Mouse (Mus musculus): ENCODE measurements at regions not wholly inside any gene's neighbourhood (a gene's known extent, or its start where the extent isn't known, plus 50 kb on each side); places are given as distances from the start of the nearest gene placed in this dataset.

DNA sequence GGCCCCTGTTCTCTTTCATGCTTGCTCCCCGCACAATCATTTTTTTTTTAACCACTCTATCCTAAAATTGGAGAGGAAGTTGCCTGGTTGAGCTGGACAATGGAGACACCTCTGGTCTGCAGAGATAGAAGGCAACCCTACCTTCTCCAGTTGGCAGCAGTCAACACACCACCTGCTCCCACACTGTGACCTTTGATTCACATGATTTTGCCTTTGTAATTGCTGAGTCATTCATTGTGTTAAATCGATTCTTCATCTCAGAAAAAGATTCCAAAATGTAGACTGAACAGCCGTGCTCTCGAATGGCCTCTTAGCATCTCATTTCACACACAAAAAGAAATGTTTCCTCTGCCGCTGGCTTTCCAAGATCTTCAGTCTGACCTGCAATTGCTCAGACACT, 616.2 kb downstream of the Pdcd6ip start:
- DNase-seq (ENCODE audit: low spot score) = no peak

- no peak for DNase-seq (ENCODE audit: low spot score)
Measured at GRCm38 (mm10) chr9:113087786-113088185, 620.3 kb downstream of the Pdcd6ip start.

- DNase-seq (ENCODE audit: low spot score) = no peak
Measured at GRCm38 (mm10) chr9:113085281-113085810, 622.7 kb downstream of the Pdcd6ip start.

GRCm38 (mm10) chr9:113074866-113075265, 633.2 kb downstream of the Pdcd6ip start:
- DNase-seq (ENCODE audit: low spot score) = no peak

DNA sequence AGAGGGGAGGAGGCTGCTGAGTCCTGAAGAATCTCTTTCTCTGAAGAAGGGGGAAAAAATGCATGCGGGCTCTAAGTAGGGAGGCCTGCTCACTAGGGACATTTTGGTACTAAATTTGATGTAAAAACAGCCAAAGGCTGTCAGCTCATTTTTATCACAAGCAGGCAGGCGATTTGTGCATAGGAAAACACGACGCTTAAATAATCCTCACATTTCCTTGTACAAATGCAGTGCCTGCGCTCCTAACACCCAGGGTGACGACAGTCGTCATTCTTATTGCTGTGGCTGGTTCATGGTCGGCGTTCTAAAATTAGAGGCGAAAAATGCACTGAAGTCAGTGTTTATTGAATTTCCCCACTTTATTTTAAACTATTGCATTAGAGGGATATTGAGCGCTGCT, 650.6 kb downstream of the Pdcd6ip start:
- DNase-seq (ENCODE audit: low spot score) = no peak

GRCm38 (mm10) chr9:113044556-113045178, 663.4 kb downstream of the Pdcd6ip start:
- no peak for DNase-seq (ENCODE audit: low spot score)

GRCm38 (mm10) chr9:113040885-113041284, 667.2 kb downstream of the Pdcd6ip start:
- DNase-seq (ENCODE audit: low spot score) = no peak

DNA sequence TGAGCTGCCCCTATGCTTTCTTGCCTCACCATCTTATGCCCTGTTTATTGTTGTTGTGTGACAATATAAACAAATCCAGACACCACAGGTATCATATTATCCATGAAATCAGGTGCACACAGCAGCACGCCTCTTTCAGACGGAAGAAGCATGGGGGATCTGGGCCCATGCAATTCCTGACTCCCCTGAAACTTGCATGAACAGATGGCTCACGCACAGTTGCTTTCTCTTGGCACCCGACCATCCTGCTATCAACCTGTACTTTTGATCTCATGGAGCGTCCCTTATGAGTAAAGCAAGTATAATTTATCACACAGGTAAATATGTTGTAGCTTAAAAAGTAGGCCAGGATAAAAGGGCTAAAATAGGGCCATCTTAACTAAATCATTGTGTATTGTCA, 674.1 kb downstream of the Pdcd6ip start:
- DNase-seq (ENCODE audit: low spot score) = no peak

DNA sequence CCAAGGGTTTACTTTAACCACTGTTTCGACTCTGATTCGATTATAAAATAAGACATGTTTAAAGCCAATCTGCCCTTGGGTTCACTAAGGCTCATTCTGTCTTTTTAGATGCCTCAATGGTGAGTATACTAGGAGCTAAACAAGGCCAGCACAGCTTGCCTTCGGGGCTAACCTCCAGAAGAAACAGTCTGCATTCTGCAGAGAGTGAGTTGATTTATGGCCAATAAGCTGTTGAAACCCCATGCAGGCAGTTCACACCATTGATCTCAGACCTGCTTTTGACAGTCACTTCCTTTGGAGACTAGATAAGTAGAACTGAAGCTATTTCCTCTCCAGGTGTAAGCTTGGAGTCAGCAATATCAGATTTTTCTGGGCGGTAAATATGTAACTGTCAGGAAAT, 679.0 kb downstream of the Pdcd6ip start:
- no peak for DNase-seq (ENCODE audit: low spot score)

DNA sequence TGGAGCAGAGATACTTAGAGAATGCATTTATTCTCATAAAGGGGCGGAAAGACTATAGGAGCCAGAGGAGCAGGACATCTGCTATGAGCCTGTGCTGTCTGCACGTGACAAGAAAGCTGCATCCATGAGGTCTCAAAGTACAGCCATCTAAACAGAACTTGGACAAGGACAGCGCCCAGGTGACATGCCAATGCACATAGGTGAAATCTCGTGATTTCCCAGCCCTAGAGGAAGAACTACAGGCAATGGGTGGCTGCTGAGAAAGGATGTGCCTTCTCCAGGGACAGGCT, 681.2 kb downstream of the Pdcd6ip start:
- no peak for DNase-seq (ENCODE audit: low spot score)

GRCm38 (mm10) chr9:113026096-113026903, 681.8 kb downstream of the Pdcd6ip start:
- no peak for DNase-seq (ENCODE audit: low spot score)

DNA sequence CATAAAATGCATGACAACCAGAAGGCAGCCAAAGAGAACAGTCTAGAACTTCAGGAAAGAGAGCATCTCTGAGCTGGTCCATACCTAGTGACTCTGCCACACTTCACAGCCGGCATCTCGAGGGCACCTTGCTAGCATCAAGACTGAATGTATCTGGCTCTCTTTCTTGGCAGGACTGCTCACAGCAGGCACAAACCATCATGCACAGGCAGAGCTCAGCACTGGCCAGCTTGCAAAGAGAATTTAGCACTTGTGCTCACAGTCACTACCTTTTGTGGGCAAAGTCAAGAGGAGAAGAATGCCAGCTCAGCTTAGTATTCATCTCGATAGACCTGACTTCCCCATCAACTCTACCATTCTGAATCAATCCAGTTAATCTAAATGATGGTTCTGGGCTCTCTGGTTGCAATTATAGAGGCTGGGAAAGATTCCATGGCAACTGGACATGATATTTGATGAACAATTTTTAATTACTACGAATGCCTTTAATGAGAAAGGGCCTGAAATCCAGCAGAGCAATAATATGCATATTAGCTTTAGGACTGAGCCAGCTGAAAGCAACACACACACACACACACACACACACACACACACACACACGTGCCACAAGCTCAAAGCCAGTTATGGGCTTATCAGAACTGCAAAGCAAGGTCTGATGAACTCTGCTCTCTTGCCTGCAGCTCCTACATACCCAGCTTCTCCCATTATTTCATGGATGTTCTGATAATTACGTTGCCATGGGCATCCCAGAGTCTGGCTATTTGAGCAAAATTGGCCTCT, 686.0 kb downstream of the Pdcd6ip start:
- no peak for DNase-seq (ENCODE audit: low spot score)

- no peak for DNase-seq (ENCODE audit: low spot score)
Measured at GRCm38 (mm10) chr9:113019576-113019975, 688.5 kb downstream of the Pdcd6ip start.

DNA sequence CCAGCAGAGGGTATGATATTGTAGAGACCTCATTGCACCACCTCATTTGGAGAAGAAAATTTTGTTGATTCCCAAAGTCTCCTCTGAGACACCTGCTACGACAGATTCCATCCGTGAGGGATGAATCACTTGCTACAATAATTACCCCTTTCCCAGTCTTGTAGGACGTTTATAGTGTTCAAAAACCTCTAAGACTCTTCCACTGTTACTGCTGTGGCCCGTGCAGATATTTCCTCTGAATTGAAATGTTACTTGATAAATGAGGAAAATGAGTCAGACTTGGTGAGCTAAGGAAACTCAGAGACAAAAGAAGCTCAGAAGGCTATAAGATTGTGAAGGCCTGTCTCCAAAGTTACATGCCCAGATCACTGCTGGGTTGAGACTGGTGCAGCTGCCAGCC, 700.0 kb downstream of the Pdcd6ip start:
- no peak for DNase-seq (ENCODE audit: low spot score)

- DNase-seq (ENCODE audit: low spot score) = no peak
Measured at GRCm38 (mm10) chr9:112996204-112996603, 711.9 kb downstream of the Pdcd6ip start.

- DNase-seq (ENCODE audit: low spot score) = no peak
Measured at GRCm38 (mm10) chr9:112994774-112995173, 713.3 kb downstream of the Pdcd6ip start.

GRCm38 (mm10) chr9:112993627-112994026, 714.4 kb downstream of the Pdcd6ip start:
- DNase-seq (ENCODE audit: low spot score) = no peak

- DNase-seq (ENCODE audit: low spot score) = no peak
Measured at GRCm38 (mm10) chr9:112992937-112993336, 715.1 kb downstream of the Pdcd6ip start.

GRCm38 (mm10) chr9:112983353-112983752, 724.7 kb downstream of the Pdcd6ip start:
- DNase-seq (ENCODE audit: low spot score) = no peak

GRCm38 (mm10) chr9:112951567-112951966, 715.8 kb upstream of the Arpp21 start:
- no peak for DNase-seq (ENCODE audit: low spot score)

DNA sequence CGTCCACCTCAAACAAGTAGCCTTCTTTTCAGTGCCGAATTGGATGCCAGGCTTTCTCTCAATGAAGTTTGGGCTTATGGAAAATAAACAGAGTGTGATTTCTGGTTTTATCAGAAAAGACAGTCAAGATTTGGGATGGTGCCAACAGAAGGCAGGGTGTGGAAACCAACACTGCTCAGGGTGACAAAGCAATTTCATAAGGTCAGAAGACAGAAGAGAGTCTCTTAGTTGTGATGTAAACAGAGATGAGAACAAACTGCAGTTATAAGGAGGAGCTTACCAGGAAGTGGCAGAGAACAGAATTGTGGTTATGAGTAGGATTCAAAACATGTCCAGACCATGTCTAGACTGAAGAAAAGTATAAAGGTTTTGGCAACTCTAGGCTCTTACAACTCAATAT, 714.3 kb upstream of the Arpp21 start:
- no peak for DNase-seq (ENCODE audit: low spot score)

DNA sequence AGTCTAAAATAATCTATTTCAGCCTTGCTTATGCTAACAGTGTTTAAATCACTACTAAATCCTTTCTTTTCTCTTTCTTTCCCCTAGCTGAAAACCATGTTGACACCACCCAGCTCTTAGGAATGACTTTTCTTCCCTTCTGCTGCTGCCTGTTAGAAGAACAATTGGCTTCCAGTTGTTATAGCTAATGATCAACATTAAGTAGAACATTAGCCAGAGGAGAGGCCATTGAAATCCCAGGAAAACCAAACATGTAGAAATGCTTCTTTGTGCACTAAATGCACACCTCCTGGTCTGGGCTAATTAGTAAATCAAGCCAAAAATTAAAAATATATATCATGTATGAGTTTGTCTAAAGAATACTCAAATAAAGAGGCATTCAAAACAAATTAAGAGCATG, 703.0 kb upstream of the Arpp21 start:
- no peak for DNase-seq (ENCODE audit: low spot score)
